Mouse (Mus musculus): ENCODE measurements at regions not wholly inside any gene's neighbourhood (a gene's known extent, or its start where the extent isn't known, plus 50 kb on each side); places are given as distances from the start of the nearest gene placed in this dataset.

GRCm38 (mm10) chr10:37270236-37271000 is 131.7 kb upstream of the Marcks start:
- WGBS: 96% methylated on average over 10 of the region's 10 CpGs
- TF ChIP-seq CTCF (IDR thresholded peaks at IDR 0.05; ENCODE audit: borderline replicate concordance, control insufficient read depth, extremely low read depth, insufficient read depth, low read length, poor library complexity) (no peak), POLR2A (IDR thresholded peaks at IDR 0.05; ENCODE audit: control insufficient read depth, extremely low read depth, insufficient read depth, low read length, poor library complexity) (no peak)
- no peak overlapping the region for H3K4me3 ChIP-seq (ENCODE audit: control insufficient read depth, insufficient read depth, low read length)
- DNase-seq: no peak
- no peak overlapping the region for H3K27ac ChIP-seq (ENCODE audit: control insufficient read depth, insufficient read depth, low read length)
- H3K36me3 ChIP-seq (ENCODE audit: control insufficient read depth, insufficient read depth, low read length): no peaks in the 10 kb centered on the region
- no peaks in the 10 kb centered on the region for H3K4me1 ChIP-seq (replicated peaks; ENCODE audit: control insufficient read depth, insufficient read depth, low read length)
- H3K27me3 ChIP-seq (ENCODE audit: control insufficient read depth, insufficient read depth, low read length): no peaks in the 10 kb centered on the region

GRCm38 (mm10) chr10:37266909-37267308 is 128.2 kb upstream of the Marcks start:
- no peaks in the 10 kb centered on the region for H3K27me3 ChIP-seq (ENCODE audit: control insufficient read depth, insufficient read depth, low read length)
- TF ChIP-seq POLR2A (IDR thresholded peaks at IDR 0.05; ENCODE audit: control insufficient read depth, extremely low read depth, insufficient read depth, low read length, poor library complexity) (no peak), CTCF (IDR thresholded peaks at IDR 0.05; ENCODE audit: borderline replicate concordance, control insufficient read depth, extremely low read depth, insufficient read depth, low read length, poor library complexity) (no peak)
- no peak overlapping the region for H3K4me3 ChIP-seq (ENCODE audit: control insufficient read depth, insufficient read depth, low read length)
- 97% methylated on average over 1 of the region's 1 CpGs for WGBS
- H3K27ac ChIP-seq (ENCODE audit: control insufficient read depth, insufficient read depth, low read length): no peak overlapping the region
- H3K36me3 ChIP-seq (ENCODE audit: control insufficient read depth, insufficient read depth, low read length): no peaks in the 10 kb centered on the region
- no peaks in the 10 kb centered on the region for H3K4me1 ChIP-seq (replicated peaks; ENCODE audit: control insufficient read depth, insufficient read depth, low read length)
- DNase-seq: no peak

DNA sequence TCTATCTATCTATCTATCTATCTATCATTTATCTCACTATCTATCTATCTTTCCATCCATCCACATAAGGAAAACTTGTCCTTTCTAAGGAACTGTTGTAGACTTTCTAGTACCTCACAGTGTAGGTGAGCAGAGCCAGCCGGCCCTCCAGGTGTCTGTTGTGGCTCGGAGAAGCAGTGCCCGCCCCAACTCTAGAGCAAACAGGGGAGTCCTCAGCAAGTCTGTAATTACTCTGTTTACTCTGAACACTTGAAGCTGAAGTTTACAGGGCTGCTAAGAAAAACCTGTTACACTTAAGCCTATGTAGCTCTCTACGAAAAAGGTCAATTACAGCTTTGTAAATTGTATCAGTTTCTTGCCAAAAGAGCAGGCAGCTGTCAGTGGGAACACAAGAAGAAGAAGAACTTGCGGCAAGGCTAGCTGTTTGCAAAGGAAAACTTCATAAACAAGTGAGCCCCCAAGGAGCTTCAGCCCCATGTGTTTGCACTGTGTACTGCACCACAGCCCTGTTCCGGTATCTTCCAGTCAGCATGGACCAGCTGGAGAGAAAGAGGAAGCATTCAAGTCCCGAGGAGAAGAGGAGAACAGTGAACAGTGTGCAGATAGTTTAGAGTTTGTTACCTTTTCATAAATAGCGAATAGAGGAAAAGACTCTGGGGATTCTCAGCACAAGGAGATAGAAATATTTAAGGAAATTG is 122.2 kb upstream of the Marcks start:
- WGBS: 50% methylated on average over 8 of the region's 8 CpGs
- no peak overlapping the region for H3K4me3 ChIP-seq (ENCODE audit: control insufficient read depth, insufficient read depth, low read length)
- H3K4me1 ChIP-seq (replicated peaks; ENCODE audit: control insufficient read depth, insufficient read depth, low read length): 0 out of 2 replicates have a peak, but pooled peaks cover 2% of the 10 kb centered on the region
- no peak overlapping the region for H3K27ac ChIP-seq (ENCODE audit: control insufficient read depth, insufficient read depth, low read length)
- no peaks in the 10 kb centered on the region for H3K27me3 ChIP-seq (ENCODE audit: control insufficient read depth, insufficient read depth, low read length)
- H3K36me3 ChIP-seq (ENCODE audit: control insufficient read depth, insufficient read depth, low read length): no peaks in the 10 kb centered on the region
- TF ChIP-seq CTCF (IDR thresholded peaks at IDR 0.05; ENCODE audit: borderline replicate concordance, control insufficient read depth, extremely low read depth, insufficient read depth, low read length, poor library complexity): no peak
- no peak for TF ChIP-seq POLR2A (IDR thresholded peaks at IDR 0.05; ENCODE audit: control insufficient read depth, extremely low read depth, insufficient read depth, low read length, poor library complexity)
- peak; percentile 64 for DNase-seq

DNA sequence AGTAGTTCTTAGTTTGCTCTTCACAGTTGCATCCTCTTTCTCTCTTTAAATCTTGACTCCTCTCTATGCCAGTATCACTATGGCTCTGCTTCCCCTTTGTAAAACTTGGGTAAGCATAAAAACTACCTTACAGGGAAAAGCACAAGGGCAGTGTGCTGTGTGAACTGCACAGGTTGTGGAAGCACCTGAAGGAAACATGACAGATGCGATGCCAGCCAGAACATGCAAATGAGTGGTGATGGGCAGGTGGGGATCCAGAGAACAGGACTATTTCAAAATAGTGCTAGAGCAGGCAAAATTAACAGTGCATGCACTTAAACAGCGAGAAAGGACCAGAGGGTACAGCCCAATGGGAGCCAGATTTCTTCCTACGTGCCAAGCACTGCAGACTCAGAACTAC is 120.5 kb upstream of the Marcks start:
- Histone ChIP-seq H3K36me3 (ENCODE audit: control insufficient read depth, insufficient read depth, low read length) (no peaks in the 10 kb centered on the region), H3K27me3 (ENCODE audit: control insufficient read depth, insufficient read depth, low read length) (no peaks in the 10 kb centered on the region), H3K4me3 (ENCODE audit: control insufficient read depth, insufficient read depth, low read length) (no peak overlapping the region), H3K4me1 (replicated peaks; ENCODE audit: control insufficient read depth, insufficient read depth, low read length) (0 out of 2 replicates have a peak, but pooled peaks cover 2% of the 10 kb centered on the region), H3K27ac (ENCODE audit: control insufficient read depth, insufficient read depth, low read length) (no peak overlapping the region)
- no peak for DNase-seq
- 90% methylated on average over 3 of the region's 3 CpGs for WGBS
- no peak for TF ChIP-seq CTCF (IDR thresholded peaks at IDR 0.05; ENCODE audit: borderline replicate concordance, control insufficient read depth, extremely low read depth, insufficient read depth, low read length, poor library complexity)
- TF ChIP-seq POLR2A (IDR thresholded peaks at IDR 0.05; ENCODE audit: control insufficient read depth, extremely low read depth, insufficient read depth, low read length, poor library complexity): no peak

DNA sequence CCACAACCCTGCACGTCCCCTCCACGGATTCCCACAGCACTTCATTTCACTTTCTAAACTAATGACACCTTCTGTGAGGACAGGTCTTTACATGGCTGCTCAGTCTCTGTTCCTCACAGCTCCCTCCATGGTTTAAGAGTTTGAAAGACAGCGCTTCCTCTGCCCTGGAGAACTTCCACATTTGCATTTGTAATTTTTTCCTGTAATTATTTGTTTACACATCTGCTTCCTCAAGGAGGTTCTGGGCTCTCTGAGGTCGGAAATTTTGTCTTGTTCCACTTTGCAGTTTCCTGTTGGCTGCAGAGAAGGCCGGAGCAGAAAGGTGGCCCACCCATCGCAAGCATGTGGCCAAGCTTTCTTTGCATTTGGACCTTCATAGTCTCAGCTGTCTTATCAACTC is 118.8 kb upstream of the Marcks start:
- Histone ChIP-seq H3K27ac (ENCODE audit: control insufficient read depth, insufficient read depth, low read length) (no peak overlapping the region), H3K4me1 (replicated peaks; ENCODE audit: control insufficient read depth, insufficient read depth, low read length) (0 out of 2 replicates have a peak, but pooled peaks cover 2% of the 10 kb centered on the region), H3K4me3 (ENCODE audit: control insufficient read depth, insufficient read depth, low read length) (no peak overlapping the region), H3K27me3 (ENCODE audit: control insufficient read depth, insufficient read depth, low read length) (no peaks in the 10 kb centered on the region), H3K36me3 (ENCODE audit: control insufficient read depth, insufficient read depth, low read length) (no peaks in the 10 kb centered on the region)
- no peak for TF ChIP-seq CTCF (IDR thresholded peaks at IDR 0.05; ENCODE audit: borderline replicate concordance, control insufficient read depth, extremely low read depth, insufficient read depth, low read length, poor library complexity)
- no peak for TF ChIP-seq POLR2A (IDR thresholded peaks at IDR 0.05; ENCODE audit: control insufficient read depth, extremely low read depth, insufficient read depth, low read length, poor library complexity)
- WGBS: 76% methylated on average over 6 of the region's 6 CpGs
- DNase-seq: no peak

DNA sequence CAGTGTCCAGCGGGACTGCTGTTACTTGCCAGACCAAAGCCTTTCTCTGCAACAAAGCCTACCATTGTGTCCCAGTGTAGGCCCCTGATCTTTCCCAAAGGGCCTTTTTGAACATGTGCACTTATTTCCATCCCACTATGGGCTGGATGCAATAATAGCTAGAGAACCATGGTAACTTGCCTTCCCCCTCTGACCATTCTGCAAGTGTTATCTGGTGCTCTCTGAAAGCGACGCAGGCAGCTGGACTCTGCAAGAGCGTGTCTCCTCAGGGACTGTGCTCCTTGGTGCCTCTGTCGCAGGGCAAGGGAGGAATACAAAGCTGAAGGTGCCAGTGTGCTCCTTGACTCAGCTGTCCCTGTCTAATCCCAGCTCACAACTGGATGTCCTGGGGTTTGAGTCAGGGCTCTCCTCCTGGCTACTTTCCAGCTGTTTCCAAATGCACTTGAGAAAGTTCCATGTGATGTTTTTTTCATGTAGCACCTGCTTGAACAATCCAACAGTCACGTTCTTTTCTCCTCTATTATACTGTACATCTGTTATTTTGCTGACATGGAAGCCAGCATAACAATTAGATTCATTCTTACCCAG is 112.3 kb upstream of the Marcks start:
- TF ChIP-seq POLR2A (IDR thresholded peaks at IDR 0.05; ENCODE audit: control insufficient read depth, extremely low read depth, insufficient read depth, low read length, poor library complexity): no peak
- TF ChIP-seq CTCF (IDR thresholded peaks at IDR 0.05; ENCODE audit: borderline replicate concordance, control insufficient read depth, extremely low read depth, insufficient read depth, low read length, poor library complexity): no peak
- Histone ChIP-seq H3K27me3 (ENCODE audit: control insufficient read depth, insufficient read depth, low read length) (no peaks in the 10 kb centered on the region), H3K4me1 (replicated peaks; ENCODE audit: control insufficient read depth, insufficient read depth, low read length) (0 out of 2 replicates have a peak, but pooled peaks cover 2% of the 10 kb centered on the region), H3K36me3 (ENCODE audit: control insufficient read depth, insufficient read depth, low read length) (no peaks in the 10 kb centered on the region), H3K4me3 (ENCODE audit: control insufficient read depth, insufficient read depth, low read length) (no peak overlapping the region), H3K27ac (ENCODE audit: control insufficient read depth, insufficient read depth, low read length) (no peak overlapping the region; the same call in 1 of the 2 replicates)
- DNase-seq: no peak
- WGBS: 95% methylated on average over 6 of the region's 6 CpGs

Measured in thymus, adult 2 months (tissue).